Mouse (Mus musculus): ENCODE results near the gene Ms4a7. TPM values are rescaled to one million over a fixed set of nuclear protein-coding genes. Genes with fewer than 3 reads are reported as not detected.

The Ms4a7 gene
- 1.6 and 2.2 TPM in 2 replicates for polyA plus RNA-seq (2012; rRNA removed)

DNA sequence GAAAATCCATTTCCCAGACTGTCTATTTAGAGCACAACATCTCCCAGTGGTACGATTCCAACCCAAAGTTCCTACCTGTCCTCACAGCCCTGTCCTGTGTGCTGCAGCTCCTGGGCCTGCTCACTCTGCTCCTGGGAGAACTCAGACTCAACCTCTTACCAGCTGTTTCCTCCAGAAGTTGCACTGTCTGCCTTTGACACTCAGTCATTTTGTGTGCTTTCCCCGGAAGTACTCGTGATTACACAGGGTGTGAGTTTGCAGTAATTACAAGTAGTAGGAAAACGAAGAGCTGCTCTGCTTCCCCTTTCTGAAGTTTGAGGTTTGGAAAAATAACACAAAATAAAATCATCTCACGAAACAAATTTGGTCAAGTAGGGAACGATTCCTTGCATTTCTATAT, at the start of gene Ms4a7:
Ms4a7 (minus strand) TSS at position 215 of the 400 bp plus-strand sequence.

DNA sequence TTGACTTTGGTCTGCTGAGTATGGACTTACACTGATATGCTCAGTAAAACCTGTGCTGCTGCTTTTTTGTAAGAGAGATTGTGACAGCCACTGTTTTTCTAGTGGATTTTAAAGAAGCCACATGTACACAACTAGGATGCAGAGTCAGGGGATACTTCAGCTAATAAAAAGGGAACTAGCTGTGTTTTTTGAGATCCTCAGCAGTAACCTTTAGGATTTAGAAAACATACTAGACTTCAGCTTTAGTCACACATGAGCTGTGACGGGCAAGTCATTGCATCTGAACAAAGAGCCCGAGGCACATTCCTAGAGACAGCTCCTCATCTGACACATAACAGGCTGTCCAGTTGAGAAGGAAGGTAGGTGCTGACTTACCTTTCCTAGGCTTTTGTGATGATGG, 39.3 kb upstream of the Ms4a7 start, which contains the start of gene Ms4a4a:
Ms4a4a (plus strand) TSS at position 251 of the 400 bp plus-strand sequence.

DNA sequence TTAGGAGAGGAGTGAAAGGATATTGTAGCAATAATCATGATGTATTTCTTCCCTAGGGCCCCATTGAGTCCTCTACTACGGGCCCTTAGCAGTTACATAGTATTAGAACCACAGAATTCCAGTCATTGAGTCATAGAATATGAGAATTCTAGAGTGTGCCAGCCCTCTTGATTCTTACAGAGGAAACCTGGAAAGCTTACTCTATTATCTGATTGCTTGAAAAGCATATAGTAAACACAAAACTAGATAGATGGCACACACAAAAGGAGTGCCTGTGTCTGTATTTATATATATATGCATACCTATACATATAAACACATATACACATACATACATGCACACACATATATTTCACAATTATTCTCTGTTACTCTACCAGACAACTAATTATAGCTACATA, 21.6 kb downstream of the Ms4a7 start, which contains the start of gene Ms4a14:
Ms4a14 (minus strand) TSS at position 101 of the 400 bp plus-strand sequence.

DNA sequence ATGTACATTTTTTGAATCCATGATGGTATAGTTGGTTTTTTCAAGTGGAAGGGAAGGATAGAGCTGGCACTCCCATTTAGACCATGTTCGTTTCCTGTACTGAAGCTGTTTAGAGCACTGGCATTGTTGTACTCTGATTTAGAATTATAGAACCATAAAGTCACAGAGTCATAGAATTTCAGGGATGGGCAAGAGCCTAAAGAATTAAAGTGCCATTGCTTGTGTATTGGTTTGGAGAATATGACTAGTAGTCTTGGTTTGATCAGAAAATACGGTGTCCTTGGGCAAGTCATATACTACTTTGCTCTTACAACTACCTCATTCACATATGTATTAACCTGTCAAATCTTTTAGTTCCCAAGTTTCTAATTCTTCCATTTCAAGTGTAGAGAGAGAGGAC, 52.2 kb downstream of the Ms4a7 start, which contains the start of gene Ms4a5:
Ms4a5 (minus strand) TSS at position 101 of the 400 bp plus-strand sequence.

Other genes starting within 250 kb of the Ms4a7 start
- gene 1700017D01Rik, start 205.3 kb downstream of the Ms4a7 start, polyA plus RNA-seq (2012; rRNA removed): not detected in 2 replicates
- not detected in 2 replicates for gene 1700025F22Rik, start 170.8 kb downstream of the Ms4a7 start, polyA plus RNA-seq (2012; rRNA removed)
- not detected in 2 replicates for gene Ms4a13, start 139.4 kb downstream of the Ms4a7 start, polyA plus RNA-seq (2012; rRNA removed)
- not detected in 2 replicates for gene Ms4a12, start 103.7 kb downstream of the Ms4a7 start, polyA plus RNA-seq (2012; rRNA removed)
- not detected in 2 replicates for gene Ms4a1, start 69.9 kb downstream of the Ms4a7 start, polyA plus RNA-seq (2012; rRNA removed)
- gene Ms4a5, start 52.3 kb downstream of the Ms4a7 start, polyA plus RNA-seq (2012; rRNA removed): not detected in 2 replicates
- 0.16 TPM in 2 replicates for gene Ms4a14, start 21.7 kb downstream of the Ms4a7 start, polyA plus RNA-seq (2012; rRNA removed)
- 0.41 TPM in 2 replicates for gene Ms4a4a, start 39.4 kb upstream of the Ms4a7 start, polyA plus RNA-seq (2012; rRNA removed)
- gene Ms4a4c, start 68.6 kb upstream of the Ms4a7 start, polyA plus RNA-seq (2012; rRNA removed): 0.47 and 0.85 TPM in 2 replicates
- 0.14 TPM in 2 replicates for gene Ms4a4b, start 107.4 kb upstream of the Ms4a7 start, polyA plus RNA-seq (2012; rRNA removed)
- 4.0 and 4.7 TPM in 2 replicates for gene Ms4a6c, start 133.2 kb upstream of the Ms4a7 start, polyA plus RNA-seq (2012; rRNA removed)
- gene Gm8369, start 149.8 kb upstream of the Ms4a7 start, polyA plus RNA-seq (2012; rRNA removed): 0.09 and 0.10 TPM in 2 replicates
- gene Ms4a6b, start 180.4 kb upstream of the Ms4a7 start, polyA plus RNA-seq (2012; rRNA removed): 3.5 and 3.6 TPM in 2 replicates
- gene Ms4a4d, start 200.7 kb upstream of the Ms4a7 start, polyA plus RNA-seq (2012; rRNA removed): 0.06 and 0.20 TPM in 2 replicates

All from central nervous system, embryonic 14 days (tissue).